Mouse (Mus musculus) E14TG2a.4 (cell line): ENCODE data around the gene Lrrc9.

Experiments
- H3K27me3 ChIP-seq: 2 replicates; pipeline ENCODE4 v1.6.1; 2014; ENCODE audit warnings: low read length, control low read depth; ENCODE audit not compliant: insufficient read depth
- H3K36me3 ChIP-seq: 2 replicates; pipeline ENCODE4 v1.6.1; 2014; ENCODE audit warnings: low read length, control low read depth; ENCODE audit not compliant: insufficient read depth
- H3K4me1 ChIP-seq: replicated peaks from 2 replicates; pipeline ENCODE4 v1.6.1; 2014; ENCODE audit warnings: low read depth, low read length, control low read depth
- H3K4me3 ChIP-seq: replicated peaks from 2 replicates; pipeline ENCODE4 v1.5.1; 2014; ENCODE audit warnings: mild to moderate bottlenecking, low read length
- H3K9me3 ChIP-seq: 2 replicates; pipeline ENCODE4 v1.6.1; 2014; ENCODE audit warnings: low read length, control low read depth
- CTCF ChIP-seq: conservative IDR thresholded peaks from 2 replicates; pipeline ENCODE4 v1.5.1; 2014; ENCODE audit warnings: low read length
- NANOG ChIP-seq: IDR thresholded peaks from 2 replicates; pipeline ENCODE4 v1.6.1; 2014; ENCODE audit warnings: borderline replicate concordance, low read length, mixed read lengths
- POU5F1 ChIP-seq: IDR thresholded peaks from 2 replicates; pipeline ENCODE4 v1.6.1; 2014; ENCODE audit warnings: low read length, borderline replicate concordance

The Lrrc9 gene

GRCm38 (mm10) chr12:72422681-72423080 is 19.0 kb upstream of the Lrrc9 start:
- no peak overlapping the region for H3K4me3 ChIP-seq
- H3K4me1 ChIP-seq = no peaks in the 10 kb centered on the region
- TF ChIP-seq NANOG = no peak
- TF ChIP-seq POU5F1 = no peak
- no peak for TF ChIP-seq CTCF
- H3K27me3 ChIP-seq = no peaks in the 10 kb centered on the region
- no peaks in the 10 kb centered on the region for H3K9me3 ChIP-seq
- H3K36me3 ChIP-seq = no peaks in the 10 kb centered on the region

GRCm38 (mm10) chr12:72427722-72428126 is 13.9 kb upstream of the Lrrc9 start:
- Histone ChIP-seq H3K4me3 (no peak overlapping the region), H3K36me3 (no peaks in the 10 kb centered on the region), H3K9me3 (no peaks in the 10 kb centered on the region), H3K4me1 (no peaks in the 10 kb centered on the region), H3K27me3 (no peaks in the 10 kb centered on the region)
- TF ChIP-seq CTCF (peak; percentile 78), NANOG (no peak)

- Histone ChIP-seq H3K36me3 (no peaks in the 10 kb centered on the region), H3K9me3 (no peaks in the 10 kb centered on the region), H3K4me1 (no peaks in the 10 kb centered on the region), H3K27me3 (0 out of 2 replicates have a peak, but pooled peaks cover 3% of the 10 kb centered on the region), H3K4me3 (no peak overlapping the region)
- TF ChIP-seq NANOG (no peak), POU5F1 (no peak), CTCF (no peak)
Observed at GRCm38 (mm10) chr12:72432209-72432608, 9.5 kb upstream of the Lrrc9 start.

GRCm38 (mm10) chr12:72433241-72433865 is 8.3 kb upstream of the Lrrc9 start:
- Histone ChIP-seq H3K4me1 (no peaks in the 10 kb centered on the region), H3K27me3 (0 out of 2 replicates have a peak, but pooled peaks cover 3% of the 10 kb centered on the region), H3K9me3 (no peaks in the 10 kb centered on the region), H3K36me3 (no peaks in the 10 kb centered on the region), H3K4me3 (no peak overlapping the region)
- no peak for TF ChIP-seq NANOG
- no peak for TF ChIP-seq CTCF
- no peak for TF ChIP-seq POU5F1

GRCm38 (mm10) chr12:72437676-72438341 is 3.9 kb upstream of the Lrrc9 start:
- Histone ChIP-seq H3K4me1 (peaks cover 16% of the 10 kb centered on the region), H3K27me3 (0 out of 2 replicates have a peak, but pooled peaks cover 6% of the 10 kb centered on the region), H3K36me3 (no peaks in the 10 kb centered on the region), H3K9me3 (no peaks in the 10 kb centered on the region), H3K4me3 (no peak overlapping the region)
- TF ChIP-seq NANOG (no peak), POU5F1 (no peak), CTCF (no peak)

- TF ChIP-seq POU5F1 (no peak), NANOG (no peak), CTCF (no peak)
- no peaks in the 10 kb centered on the region for H3K9me3 ChIP-seq
- H3K36me3 ChIP-seq = no peaks in the 10 kb centered on the region
- H3K4me3 ChIP-seq = no peak overlapping the region
- 0 out of 2 replicates have a peak, but pooled peaks cover 6% of the 10 kb centered on the region for H3K27me3 ChIP-seq
- peaks cover 16% of the 10 kb centered on the region for H3K4me1 ChIP-seq
Observed at GRCm38 (mm10) chr12:72438961-72439480, 2.6 kb upstream of the Lrrc9 start.

- Histone ChIP-seq H3K4me1 (no peaks in the 10 kb centered on the region), H3K4me3 (no peak overlapping the region), H3K36me3 (no peaks in the 10 kb centered on the region), H3K27me3 (no peaks in the 10 kb centered on the region; the same call in 1 of the 2 replicates), H3K9me3 (no peaks in the 10 kb centered on the region)
- TF ChIP-seq CTCF (no peak), NANOG (no peak), POU5F1 (no peak)
Observed at GRCm38 (mm10) chr12:72453941-72454340, 12.3 kb downstream of the Lrrc9 start.

GRCm38 (mm10) chr12:72461191-72461893 is 19.7 kb downstream of the Lrrc9 start:
- no peak for TF ChIP-seq NANOG
- TF ChIP-seq CTCF = peak; percentile 47
- TF ChIP-seq POU5F1 = no peak
- no peaks in the 10 kb centered on the region for H3K36me3 ChIP-seq
- H3K9me3 ChIP-seq = no peaks in the 10 kb centered on the region
- no peak overlapping the region for H3K4me3 ChIP-seq
- H3K4me1 ChIP-seq = peaks cover 17% of the 10 kb centered on the region
- H3K27me3 ChIP-seq = peaks cover 12% of the 10 kb centered on the region
